Mouse (Mus musculus) megakaryocyte, adult 5-6 weeks (primary cell): ENCODE results near the gene Gm35134. TPM values are rescaled to one million over a fixed set of nuclear protein-coding genes. Genes with fewer than 3 reads are reported as not detected.
"Not testable (repeated sequence)": the region's sequence is repeated elsewhere in the genome, so short reads cannot be mapped to it uniquely, and the experiment has no call there.

Experiments
- ATAC-seq: 2 replicates; pipeline ENCODE4 v1.8.0; 2016; ENCODE audit warnings: mild to moderate bottlenecking, inconsistent platforms; ENCODE audit not compliant: poor library complexity, severe bottlenecking
- total RNA-seq, 2 experiments: library from RNA; stranded (forward) in 1 of 2; stranded (reverse) in 1 of 2; fragments of 153-499, 151-499 nt in 1 of 2; fragments of 221-1000, 200-1000 nt in 1 of 2; gene quantifications; 2 replicates each; pipeline versions ENCODE4 v1.2.3 to v1.2.4; 2015 to 2017

Gm35134 gene
- total RNA-seq (2015) (not detected in 2 replicates), total RNA-seq (2017) (not detected in 2 replicates)

DNA sequence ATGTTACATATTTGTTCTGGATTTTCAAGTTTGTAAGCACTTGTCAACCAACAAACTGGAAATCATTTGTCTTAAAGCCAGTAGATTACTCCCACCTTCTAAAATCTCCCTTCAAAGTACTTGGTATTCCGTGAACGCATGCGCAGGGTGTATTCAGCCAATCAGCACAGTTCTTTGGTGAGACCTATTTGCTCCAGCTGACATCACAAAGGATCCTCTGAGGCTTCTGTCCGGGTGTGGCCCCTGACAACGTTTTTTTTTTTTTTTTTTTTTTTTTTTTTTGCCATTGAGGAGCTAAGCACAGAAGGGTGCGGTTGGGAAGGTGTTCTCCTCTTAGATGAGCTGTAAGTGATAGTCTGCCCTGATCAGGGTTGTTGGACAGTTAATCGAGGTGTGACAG lies at the start of gene Gm35134:
Gene Gm35134 (plus strand): TSS at position 301 of the 400 bp plus-strand sequence.
- ATAC-seq, result not testable (repeated sequence)
